Mouse (Mus musculus) T-helper 1 cell (primary cell): Measurements from ENCODE around the gene Agtr1b.

Experiments used
- in situ Hi-C: fragments of 300-600 bp; cut with MboI, MseI; formaldehyde crosslinking; loops from one replicate; pipeline ENCODE4 v1.15.1; 2025; ENCODE audit warnings: high pct_unique_total_duplicates

The Agtr1b gene

GRCm38 (mm10) chr3:20366558-20367522, at the start of gene Agtr1b:
Gene Agtr1b, minus strand, starts transcription at chr3:20367177.
- in situ Hi-C loops = no loop called here

GRCm38 (mm10) chr3:20353598-20353997, 13.4 kb downstream of the Agtr1b start:
- in situ Hi-C loops = no loop called here

- in situ Hi-C loops = no loop called here
Measured at GRCm38 (mm10) chr3:20348206-20348605, 18.8 kb downstream of the Agtr1b start.

- in situ Hi-C loops = no loop called here
Measured at GRCm38 (mm10) chr3:20340402-20340801, 26.6 kb downstream of the Agtr1b start.

- in situ Hi-C loops = no loop called here
Measured at GRCm38 (mm10) chr3:20334681-20335080, 32.3 kb downstream of the Agtr1b start.

GRCm38 (mm10) chr3:20317233-20317632, 49.7 kb downstream of the Agtr1b start:
- in situ Hi-C loops = no loop called here

- in situ Hi-C loops = no loop called here
Measured at GRCm38 (mm10) chr3:20309142-20309541, 57.8 kb downstream of the Agtr1b start.

GRCm38 (mm10) chr3:20307256-20307655, 59.7 kb downstream of the Agtr1b start:
- in situ Hi-C loops = no loop called here

GRCm38 (mm10) chr3:20304758-20305352, 62.1 kb downstream of the Agtr1b start:
- in situ Hi-C loops = no loop called here

- in situ Hi-C loops = no loop called here
Measured at GRCm38 (mm10) chr3:20295546-20295945, 71.4 kb downstream of the Agtr1b start.

- in situ Hi-C loops = no loop called here
Measured at GRCm38 (mm10) chr3:20294542-20295348, 72.2 kb downstream of the Agtr1b start.

GRCm38 (mm10) chr3:20291370-20291769, 75.6 kb downstream of the Agtr1b start:
- in situ Hi-C loops = no loop called here

- in situ Hi-C loops = no loop called here
Measured at GRCm38 (mm10) chr3:20288761-20289160, 78.2 kb downstream of the Agtr1b start.

GRCm38 (mm10) chr3:20281796-20282195, 85.2 kb downstream of the Agtr1b start:
- in situ Hi-C loops = no loop called here

GRCm38 (mm10) chr3:20275633-20276032, 91.3 kb downstream of the Agtr1b start, which contains the start of gene Cpb1:
Gene Cpb1, minus strand, starts transcription at chr3:20275733.
- in situ Hi-C loops = no loop called here
